Mouse (Mus musculus): ENCODE data around the gene Fat3.

The Fat3 gene

GRCm38 (mm10) chr9:16307789-16308188 is 193.3 kb downstream of the Fat3 start:
- DNase-seq = no peak

GRCm38 (mm10) chr9:16306222-16306621 is 194.9 kb downstream of the Fat3 start:
- no peak for DNase-seq

GRCm38 (mm10) chr9:16305396-16306086 is 195.5 kb downstream of the Fat3 start:
- DNase-seq = no peak

- DNase-seq = no peak
Observed at GRCm38 (mm10) chr9:16304949-16305348, 196.1 kb downstream of the Fat3 start.

- DNase-seq = no peak
Observed at GRCm38 (mm10) chr9:16302484-16302883, 198.6 kb downstream of the Fat3 start.

- no peak for DNase-seq
Observed at GRCm38 (mm10) chr9:16297935-16298334, 203.2 kb downstream of the Fat3 start.

GRCm38 (mm10) chr9:16293928-16294806 is 206.9 kb downstream of the Fat3 start:
- DNase-seq = no peak

GRCm38 (mm10) chr9:16292492-16292891 is 208.6 kb downstream of the Fat3 start:
- DNase-seq = no peak

GRCm38 (mm10) chr9:16290911-16291310 is 210.2 kb downstream of the Fat3 start:
- DNase-seq = no peak

GRCm38 (mm10) chr9:16283033-16283432 is 218.1 kb downstream of the Fat3 start:
- no peak for DNase-seq

GRCm38 (mm10) chr9:16282291-16282804 is 218.7 kb downstream of the Fat3 start:
- DNase-seq = no peak

GRCm38 (mm10) chr9:16275589-16275988 is 225.5 kb downstream of the Fat3 start:
- DNase-seq = no peak

GRCm38 (mm10) chr9:16274130-16274529 is 227.0 kb downstream of the Fat3 start:
- DNase-seq = no peak

GRCm38 (mm10) chr9:16272810-16273209 is 228.3 kb downstream of the Fat3 start:
- no peak for DNase-seq

- DNase-seq = no peak
Observed at GRCm38 (mm10) chr9:16270768-16271114, 230.3 kb downstream of the Fat3 start.

GRCm38 (mm10) chr9:16270056-16270767 is 230.9 kb downstream of the Fat3 start:
- DNase-seq = no peak

GRCm38 (mm10) chr9:16265519-16265918 is 235.6 kb downstream of the Fat3 start:
- DNase-seq = no peak

GRCm38 (mm10) chr9:16257241-16257840 is 243.7 kb downstream of the Fat3 start:
- DNase-seq = no peak

- no peak for DNase-seq
Observed at GRCm38 (mm10) chr9:16256577-16257207, 244.4 kb downstream of the Fat3 start.

- no peak for DNase-seq
Observed at GRCm38 (mm10) chr9:16246741-16247140, 254.3 kb downstream of the Fat3 start.

GRCm38 (mm10) chr9:16231575-16231974 is 269.5 kb downstream of the Fat3 start:
- no peak for DNase-seq

GRCm38 (mm10) chr9:16228919-16229318 is 272.2 kb downstream of the Fat3 start:
- DNase-seq = no peak

Data from thymus, postnatal 14 days (tissue).